Mouse (Mus musculus) small intestine, adult 2 months (tissue): ENCODE measurements around the gene Olfr406. TPM values are rescaled to one million over a fixed set of nuclear protein-coding genes. Genes with fewer than 3 reads are reported as not detected.

ENCODE experiments used
- H3K27ac ChIP-seq: fragments of 200-500 bp; 2 replicates; pipeline ENCODE4 v1.5.1; 2012; ENCODE audit warnings: low read depth, low read length, control low read depth, inconsistent platforms; ENCODE audit not compliant: insufficient read depth
- H3K27me3 ChIP-seq: fragments of 200-500 bp; 2 replicates; pipeline ENCODE4 v1.6.1; 2012; ENCODE audit warnings: mild to moderate bottlenecking, moderate library complexity, low read length, inconsistent platforms; ENCODE audit not compliant: control insufficient read depth, insufficient read depth
- H3K36me3 ChIP-seq: fragments of 200-500 bp; 2 replicates; pipeline ENCODE4 v1.6.1; 2012; ENCODE audit warnings: mild to moderate bottlenecking, low read length, control low read depth, inconsistent platforms; ENCODE audit not compliant: control insufficient read depth, insufficient read depth
- H3K4me1 ChIP-seq: fragments of 200-500 bp; 2 replicates; pipeline ENCODE4 v1.6.1; 2012; ENCODE audit warnings: low read length, inconsistent platforms, mixed read lengths; ENCODE audit not compliant: control insufficient read depth, insufficient read depth, insufficient read length
- H3K4me3 ChIP-seq: fragments of 200-500 bp; 2 replicates; pipeline ENCODE4 v1.5.1; 2012; ENCODE audit warnings: low read depth, mild to moderate bottlenecking, control low read depth, inconsistent platforms, low read length, moderate library complexity
- CTCF ChIP-seq: fragments of 200-500 bp; IDR thresholded peaks from 2 replicates; pipeline ENCODE4 v1.5.1; 2012; ENCODE audit warnings: low read depth, mild to moderate bottlenecking, control low read depth, inconsistent platforms, low read length, moderate library complexity, mixed read lengths; ENCODE audit not compliant: insufficient replicate concordance, insufficient read length; ENCODE audit errors: extremely low read depth
- POLR2A ChIP-seq: fragments of 200-500 bp; IDR thresholded peaks from 2 replicates; pipeline ENCODE4 v1.6.1; 2012; ENCODE audit warnings: low read depth, mild to moderate bottlenecking, control low read depth, inconsistent platforms, low read length, moderate library complexity
- WGBS: fragments of 180-500 bp; shearing (Covaris S2); methylation state at CpG from one replicate; pipeline ENCODE4 v1.1.7; 2018; 5-methylcytosine and 5-hydroxymethylcytosine counted together
- polyA plus RNA-seq: library from polyadenylated mRNA; depleted of rRNA; stranded (reverse); fragments of >200 nt; gene quantifications from 2 replicates; pipeline ENCODE4 v1.2.3, GENCODE M21; 2012; rRNA removed

Olfr406 gene
- polyA plus RNA-seq, result not detected in 2 replicates

DNA sequence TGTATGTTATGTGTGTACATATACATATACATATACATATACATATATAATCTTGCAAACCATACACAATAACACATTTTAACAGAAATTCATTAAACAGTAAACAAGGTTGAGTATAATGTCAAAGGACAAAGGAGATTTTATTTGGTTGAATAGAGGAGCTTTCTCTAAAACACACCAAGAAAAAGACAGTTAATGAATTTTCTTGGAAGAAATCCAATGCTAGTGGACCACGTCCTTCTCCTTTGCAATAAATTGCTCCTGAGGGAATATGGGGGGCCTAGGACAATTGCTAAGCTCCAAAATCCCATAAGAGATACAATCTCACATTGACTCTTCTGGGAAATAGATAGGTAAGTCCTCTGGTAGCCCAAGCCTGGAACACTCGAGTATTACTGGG lies at the start of gene Olfr406:
TSS of gene Olfr406 (plus strand) at position 301 of the 400 bp plus-strand sequence.
- Histone ChIP-seq H3K36me3 (no peaks in the 10 kb centered on the region), H3K27ac (no peak within 1 kb of the TSS), H3K27me3 (no peaks in the 10 kb centered on the region), H3K4me1 (no peaks in the 10 kb centered on the region), H3K4me3 (no peak within 1 kb of the TSS)
- TF ChIP-seq POLR2A (no peak), CTCF (no peak)
- 26% methylated on average over 2 of the region's 2 CpGs for WGBS

DNA sequence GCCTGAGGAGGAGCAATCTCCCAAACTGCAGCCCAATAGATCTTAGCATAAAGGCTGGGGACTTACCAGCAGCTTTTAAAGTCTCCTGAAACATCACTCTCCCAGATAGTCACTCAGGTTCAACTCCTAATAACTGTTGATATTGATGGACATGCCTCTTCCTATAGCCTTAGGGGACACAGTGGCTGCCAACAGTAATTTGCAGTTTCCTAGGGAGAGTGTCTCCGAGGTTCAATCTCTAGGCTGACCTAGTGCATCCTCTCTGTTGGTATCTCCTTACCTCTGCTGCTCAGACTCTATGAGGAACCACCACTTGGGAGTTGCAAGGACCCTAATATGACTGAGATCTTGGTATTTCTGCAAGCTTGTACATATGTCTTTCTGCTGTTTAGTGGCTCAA lies 48.3 kb upstream of the Olfr406 start, which contains the start of gene Olfr43:
TSS of gene Olfr43 (minus strand) at position 101 of the 400 bp plus-strand sequence.
- Histone ChIP-seq H3K27me3 (no peaks in the 10 kb centered on the region), H3K36me3 (no peaks in the 10 kb centered on the region), H3K4me3 (no peak within 1 kb of the TSS), H3K27ac (no peak within 1 kb of the TSS), H3K4me1 (no peaks in the 10 kb centered on the region)
- WGBS, result 52% methylated on average over 1 of the region's 1 CpGs
- no peak for TF ChIP-seq CTCF

DNA sequence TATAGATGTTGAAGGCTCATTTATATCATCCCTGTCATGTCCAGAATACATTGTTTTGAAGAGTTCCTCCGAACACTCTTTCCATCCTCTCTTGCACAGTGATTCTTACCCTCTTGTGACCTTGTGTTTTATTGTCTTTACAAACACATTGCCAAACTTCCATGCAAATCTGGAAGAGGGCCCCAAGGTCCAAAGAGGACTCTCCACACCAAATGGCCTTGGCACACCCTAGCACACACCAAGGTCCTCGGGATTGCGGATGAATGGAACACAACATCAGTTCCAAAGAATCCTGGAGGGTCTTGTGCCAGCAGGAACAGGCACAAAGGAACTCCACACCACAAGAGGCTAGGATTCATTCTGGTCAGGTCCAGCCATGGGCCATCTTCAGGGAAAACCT lies 18.4 kb upstream of the Olfr406 start:
- Histone ChIP-seq H3K4me1 (no peaks in the 10 kb centered on the region), H3K36me3 (no peaks in the 10 kb centered on the region), H3K27ac (no peak overlapping the region), H3K4me3 (no peak overlapping the region), H3K27me3 (no peaks in the 10 kb centered on the region)
- no peak for TF ChIP-seq POLR2A
- no peak for TF ChIP-seq CTCF
- 78% methylated on average over 3 of the region's 3 CpGs for WGBS

DNA sequence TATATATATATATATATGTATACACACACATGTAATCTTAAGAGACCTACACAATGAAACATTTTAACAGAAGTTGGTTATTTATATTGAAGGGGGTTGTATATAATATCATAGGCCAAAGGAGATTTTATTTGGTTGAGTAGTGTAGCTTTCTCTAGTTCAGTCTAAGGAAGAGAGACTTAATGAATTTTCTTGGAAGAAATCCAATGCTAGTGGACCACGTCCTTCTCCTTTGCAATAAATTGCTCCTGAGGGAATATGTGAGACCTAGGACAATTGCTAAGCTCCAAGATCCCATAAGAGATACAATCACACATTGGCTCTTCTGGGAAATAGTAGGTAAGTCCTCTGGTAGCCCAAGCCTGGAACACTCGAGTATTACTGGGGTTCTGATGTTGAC lies 23.8 kb downstream of the Olfr406 start, which contains the start of gene Olfr59:
TSS of gene Olfr59 (plus strand) at position 301 of the 400 bp plus-strand sequence.
- no peak for TF ChIP-seq POLR2A
- TF ChIP-seq CTCF, result no peak
- Histone ChIP-seq H3K36me3 (no peaks in the 10 kb centered on the region), H3K27ac (no peak within 1 kb of the TSS), H3K27me3 (no peaks in the 10 kb centered on the region), H3K4me3 (no peak within 1 kb of the TSS), H3K4me1 (no peaks in the 10 kb centered on the region)
- 27% methylated on average over 2 of the region's 2 CpGs for WGBS

DNA sequence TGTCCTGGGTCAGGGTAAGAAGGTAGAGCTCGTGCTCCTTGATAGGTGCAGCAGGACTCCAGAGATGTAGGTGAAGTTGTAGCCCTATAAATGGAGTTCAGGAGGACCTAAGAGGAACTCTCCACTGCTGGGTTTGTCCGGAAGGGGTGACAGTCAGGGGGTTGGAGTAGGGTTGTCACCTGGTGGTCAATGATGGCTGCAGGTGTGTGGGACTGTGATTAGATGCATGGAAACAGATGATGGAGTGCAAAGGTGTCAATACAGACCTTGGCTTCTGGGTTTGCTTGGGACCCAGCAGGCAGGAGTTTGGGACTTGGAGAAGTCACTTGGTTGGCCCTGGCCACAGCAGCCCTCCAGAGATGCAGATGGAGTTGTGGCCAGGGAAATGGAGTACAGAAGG lies 27.6 kb downstream of the Olfr406 start:
- Histone ChIP-seq H3K27me3 (no peaks in the 10 kb centered on the region), H3K4me3 (no peak overlapping the region), H3K4me1 (no peaks in the 10 kb centered on the region), H3K27ac (no peak overlapping the region), H3K36me3 (no peaks in the 10 kb centered on the region)
- TF ChIP-seq POLR2A, result no peak
- TF ChIP-seq CTCF, result no peak
- 66% methylated on average over 2 of the region's 2 CpGs for WGBS

Other genes with a start within 250 kb of the Olfr406 start
- not detected in 2 replicates for gene Olfr139, start 203.3 kb upstream of the Olfr406 start, polyA plus RNA-seq
- not detected in 2 replicates for gene Olfr399, start 203.2 kb upstream of the Olfr406 start, polyA plus RNA-seq
- gene Zfp616, start 189.9 kb upstream of the Olfr406 start, polyA plus RNA-seq, result not detected in 2 replicates
- gene Olfr401, start 146.1 kb upstream of the Olfr406 start, polyA plus RNA-seq, result not detected in 2 replicates
- not detected in 2 replicates for gene Olfr402, start 106.3 kb upstream of the Olfr406 start, polyA plus RNA-seq
- gene Olfr403, start 73.6 kb upstream of the Olfr406 start, polyA plus RNA-seq, result not detected in 2 replicates
- not detected in 2 replicates for gene Olfr43, start 48.4 kb upstream of the Olfr406 start, polyA plus RNA-seq
- not detected in 2 replicates for gene Olfr59, start 23.9 kb downstream of the Olfr406 start, polyA plus RNA-seq
- gene Olfr410, start 78.2 kb downstream of the Olfr406 start, polyA plus RNA-seq, result not detected in 2 replicates
- gene Olfr411, start 92.8 kb downstream of the Olfr406 start, polyA plus RNA-seq, result not detected in 2 replicates
- gene Olfr412, start 102.3 kb downstream of the Olfr406 start, polyA plus RNA-seq, result not detected in 2 replicates